Mouse (Mus musculus) cerebral cortex, adult 2 months (tissue): ENCODE data around the gene Flg2.

Experiments
- WGBS: fragments of 180-500 bp; shearing (Covaris S2); methylation state at CpG from one replicate; pipeline ENCODE4 v1.1.7; 2018; 5-methylcytosine and 5-hydroxymethylcytosine counted together

Flg2 gene

GRCm38 (mm10) chr3:93196978-93197377, at the start of gene Flg2:
Flg2 (plus strand) TSS chr3:93197278.
- WGBS: 83% methylated on average over 3 of the region's 3 CpGs

- 91% methylated on average over 6 of the region's 6 CpGs for WGBS
Measured at GRCm38 (mm10) chr3:93162502-93162901, 34.6 kb upstream of the Flg2 start.

GRCm38 (mm10) chr3:93162996-93163592, 34.0 kb upstream of the Flg2 start:
- 65% methylated on average over 1 of the region's 1 CpGs for WGBS

GRCm38 (mm10) chr3:93180856-93181255, 16.2 kb upstream of the Flg2 start:
- WGBS: 87% methylated on average over 4 of the region's 4 CpGs

GRCm38 (mm10) chr3:93201955-93202354, 4.9 kb downstream of the Flg2 start:
- 90% methylated on average over 2 of the region's 2 CpGs for WGBS

GRCm38 (mm10) chr3:93202499-93202898, 5.4 kb downstream of the Flg2 start:
- 91% methylated on average over 4 of the region's 4 CpGs for WGBS
